Comparison of ENCODE assay signal across 18 mouse cellular contexts in genomic region chr4:108391124-108391523, GRCm38 (mm10). TPM values are rescaled to one million over a fixed set of nuclear protein-coding genes. Genes with fewer than 3 reads are reported as not detected.
"Had no signal": no experiment of that assay in that cellular context is flagged by ENCODE, and none has a peak within 500 bp of the region (broad histone marks: within the 10 kb centered on the region; RNA-seq: fewer than 3 reads in every experiment).

No protein-coding gene starts in this region.

- H3K27me3 ChIP-seq: kidney, embryonic 15.5 days; limb, embryonic 15.5 days; midbrain, embryonic 12.5 days; neural tube, embryonic 15.5 days had no signal

- H3K9me3 ChIP-seq: kidney, embryonic 15.5 days; limb, embryonic 15.5 days; midbrain, embryonic 12.5 days; neural tube, embryonic 15.5 days had no signal

- H3K27ac ChIP-seq: kidney, embryonic 15.5 days; limb, embryonic 15.5 days; liver, embryonic 14.5 days; midbrain, embryonic 12.5 days; neural tube, embryonic 15.5 days had no signal

- H3K36me3 ChIP-seq: kidney, embryonic 15.5 days; limb, embryonic 15.5 days; midbrain, embryonic 12.5 days; neural tube, embryonic 15.5 days had no signal

- H3K4me2 ChIP-seq: kidney, embryonic 15.5 days; limb, embryonic 15.5 days; midbrain, embryonic 12.5 days; neural tube, embryonic 15.5 days had no signal

- H3K4me3 ChIP-seq: kidney, embryonic 15.5 days; limb, embryonic 15.5 days; midbrain, embryonic 12.5 days; myocyte; neural tube, embryonic 15.5 days had no signal

- DNase-seq: kidney, adult 2 months; kidney, postnatal 25 days; layer of hippocampus, adult 9-11 months; layer of hippocampus, postnatal 36 days; lung, adult 18-20 months; spleen, adult 18-20 months; thymus, postnatal 4 days had no signal

- H3K9ac ChIP-seq: kidney, embryonic 15.5 days; limb, embryonic 15.5 days; liver, embryonic 14.5 days; midbrain, embryonic 12.5 days; neural tube, embryonic 15.5 days had no signal

- ATAC-seq: inflammation-experienced regulatory T-cells, adult 6 months had no signal

RNA-seq across cellular contexts. Expression of gene Shisal2a, which starts 8.0 kb away (rescaled TPM):
- total RNA-seq: layer of hippocampus, adult 18-20 months; layer of hippocampus, postnatal 36 days; left cerebral cortex, adult 8-10 months; left cerebral cortex, postnatal 25 days; megakaryocyte-erythroid progenitor cell, adult 5-6 weeks had no signal
- polyA plus RNA-seq: inflammation-experienced regulatory T-cells, adult 6 months had no signal
